Mouse (Mus musculus) hindbrain, embryonic 11.5 days (tissue): ENCODE data around the gene Ier3. TPM values are rescaled to one million over a fixed set of nuclear protein-coding genes. Genes with fewer than 3 reads are reported as not detected.
A peak's percentile ranks its signal among the peaks of the same experiment; 100 is the strongest.

Source experiments
- ATAC-seq: fragments of 200-750 bp; cut with Nextera tagmentation; 2 replicates; pipeline ENCODE4 v1.8.0; 2017; ENCODE audit warnings: mild to moderate bottlenecking, moderate TSS enrichment, moderate library complexity; ENCODE audit not compliant: low FRiP score
- DNase-seq: peaks from one replicate; pipeline ENCODE4 v3.0.0-alpha.2; 2015; ENCODE audit warnings: low spot score
- H3K27ac ChIP-seq: fragments of 300-500 bp; sonication (generic); 2 replicates; pipeline ENCODE4 v1.5.1; 2014; ENCODE audit warnings: mild to moderate bottlenecking, low read depth, low read length
- H3K27me3 ChIP-seq: fragments of 300-500 bp; sonication (generic); 2 replicates; pipeline ENCODE4 v1.6.1; 2014; ENCODE audit warnings: mild to moderate bottlenecking, low read length, moderate library complexity, mixed read lengths; ENCODE audit not compliant: control insufficient read depth, insufficient read depth
- H3K36me3 ChIP-seq: fragments of 300-500 bp; sonication (generic); 2 replicates; pipeline ENCODE4 v1.6.1; 2014; ENCODE audit warnings: mild to moderate bottlenecking, low read length, moderate library complexity, mixed read lengths; ENCODE audit not compliant: control insufficient read depth, insufficient read depth
- H3K4me1 ChIP-seq: fragments of 300-500 bp; sonication (generic); replicated peaks from 2 replicates; pipeline ENCODE4 v1.6.1; 2014; ENCODE audit warnings: low read length, mixed read lengths; ENCODE audit not compliant: control insufficient read depth, insufficient read depth
- H3K4me2 ChIP-seq: fragments of 300-500 bp; sonication (generic); replicated peaks from 2 replicates; pipeline ENCODE4 v1.6.1; 2014; ENCODE audit warnings: mild to moderate bottlenecking, low read depth, low read length
- H3K4me3 ChIP-seq: fragments of 300-500 bp; sonication (generic); 2 replicates; pipeline ENCODE4 v1.5.1; 2014; ENCODE audit warnings: low read depth, low read length
- H3K9ac ChIP-seq: fragments of 300-500 bp; sonication (generic); 2 replicates; pipeline ENCODE4 v1.6.1; 2014; ENCODE audit warnings: low read depth, low read length
- H3K9me3 ChIP-seq: fragments of 300-500 bp; sonication (generic); 2 replicates; pipeline ENCODE4 v1.6.1; 2016; ENCODE audit warnings: low read length; ENCODE audit not compliant: control insufficient read depth
- WGBS: fragments of 180-500 bp; shearing (Covaris S2); extraction: QIAGEN DNeasy Blood & Tissue Kit; methylation state at CpG from one replicate; pipeline ENCODE4 v1.1.7; 2014; 5-methylcytosine and 5-hydroxymethylcytosine counted together
- polyA plus RNA-seq: library from polyadenylated mRNA; unstranded; fragments of >200 nt; fragmentation: Nextera tagmentation; extraction: Ambion mirVana; gene quantifications from 2 replicates; pipeline ENCODE4 v1.2.1, GENCODE M21; 2014

The Ier3 gene
- polyA plus RNA-seq, 1 experiment from 2014 or later = 3.6 TPM

GRCm38 (mm10) chr17:35842006-35842405 lies 20.5 kb downstream of the Ier3 start:
- DNase-seq (no peak), ATAC-seq (no peak)
- Histone ChIP-seq H3K9ac (peak overlapping the region; percentile 64), H3K4me3 (peak overlapping the region; percentile 63), H3K9me3 (no peaks in the 10 kb centered on the region), H3K27ac (peak overlapping the region; percentile 67; the same call in 1 of the 2 replicates), H3K4me1 (0 out of 2 replicates have a peak, but pooled peaks cover 3% of the 10 kb centered on the region), H3K4me2 (peak overlapping the region; percentile 51), H3K27me3 (no peaks in the 10 kb centered on the region), H3K36me3 (peaks cover 8% of the 10 kb centered on the region; the same call in 1 of the 2 replicates)
- 14% methylated on average over 11 of the region's 11 CpGs for WGBS

GRCm38 (mm10) chr17:35843514-35843913 lies 22.0 kb downstream of the Ier3 start:
- H3K9ac ChIP-seq = no peak overlapping the region
- DNase-seq = no peak
- no peak overlapping the region for H3K4me2 ChIP-seq
- no peaks in the 10 kb centered on the region for H3K27me3 ChIP-seq
- H3K36me3 ChIP-seq = peaks cover 17% of the 10 kb centered on the region; the same call in 1 of the 2 replicates
- H3K4me1 ChIP-seq = 0 out of 2 replicates have a peak, but pooled peaks cover 3% of the 10 kb centered on the region
- 94% methylated on average over 3 of the region's 3 CpGs for WGBS
- ATAC-seq = no peak
- no peak overlapping the region for H3K27ac ChIP-seq
- no peaks in the 10 kb centered on the region for H3K9me3 ChIP-seq
- H3K4me3 ChIP-seq = no peak overlapping the region

- Histone ChIP-seq H3K4me2 (no peak overlapping the region), H3K36me3 (peaks cover 22% of the 10 kb centered on the region; the same call in 1 of the 2 replicates), H3K9me3 (no peaks in the 10 kb centered on the region), H3K4me1 (no peaks in the 10 kb centered on the region), H3K9ac (no peak overlapping the region), H3K27me3 (no peaks in the 10 kb centered on the region), H3K27ac (no peak overlapping the region), H3K4me3 (no peak overlapping the region)
- ATAC-seq (no peak), DNase-seq (no peak)
- 56% methylated on average over 1 of the region's 1 CpGs for WGBS
Measured at GRCm38 (mm10) chr17:35848112-35848511, 26.6 kb downstream of the Ier3 start.

- no peak for ATAC-seq
- H3K9ac ChIP-seq = no peak overlapping the region
Measured at GRCm38 (mm10) chr17:35850974-35851373, 29.5 kb downstream of the Ier3 start.

GRCm38 (mm10) chr17:35859371-35859770 lies 37.9 kb downstream of the Ier3 start:
- H3K36me3 ChIP-seq = 0 out of 2 replicates have a peak, but pooled peaks cover 3% of the 10 kb centered on the region
- H3K27me3 ChIP-seq = no peaks in the 10 kb centered on the region
- DNase-seq = no peak
- H3K9ac ChIP-seq = no peak overlapping the region
- no peak overlapping the region for H3K27ac ChIP-seq
- no peak for ATAC-seq
- H3K4me1 ChIP-seq = no peaks in the 10 kb centered on the region
- no peaks in the 10 kb centered on the region for H3K9me3 ChIP-seq
- H3K4me3 ChIP-seq = no peak overlapping the region
- 87% methylated on average over 1 of the region's 1 CpGs for WGBS
- no peak overlapping the region for H3K4me2 ChIP-seq

More at GRCm38 (mm10) chr17:35850974-35851373, 29.5 kb downstream of the Ier3 start:
- no peak for DNase-seq
- Histone ChIP-seq H3K4me3 (no peak overlapping the region), H3K27ac (no peak overlapping the region), H3K36me3 (peaks cover 14% of the 10 kb centered on the region; the same call in 1 of the 2 replicates), H3K9me3 (no peaks in the 10 kb centered on the region), H3K27me3 (no peaks in the 10 kb centered on the region), H3K4me2 (no peak overlapping the region), H3K4me1 (no peaks in the 10 kb centered on the region)
- WGBS = 88% methylated on average over 3 of the region's 3 CpGs

- H3K9me3 ChIP-seq = no peaks in the 10 kb centered on the region
- DNase-seq = no peak
- 58% methylated on average over 2 of the region's 2 CpGs for WGBS
Measured at GRCm38 (mm10) chr17:35859835-35860234, 38.4 kb downstream of the Ier3 start.

GRCm38 (mm10) chr17:35860831-35861197 lies 39.3 kb downstream of the Ier3 start:
- Histone ChIP-seq H3K4me2 (peak overlapping the region; percentile 64), H3K27me3 (no peaks in the 10 kb centered on the region), H3K9ac (peak overlapping the region; percentile 79), H3K9me3 (no peaks in the 10 kb centered on the region), H3K27ac (peak overlapping the region; percentile 86), H3K4me1 (no peaks in the 10 kb centered on the region), H3K36me3 (0 out of 2 replicates have a peak, but pooled peaks cover 3% of the 10 kb centered on the region), H3K4me3 (peak overlapping the region; percentile 63)
- DNase-seq (no peak), ATAC-seq (no peak)
- WGBS = 4% methylated on average over 12 of the region's 12 CpGs

More at GRCm38 (mm10) chr17:35859835-35860234, 38.4 kb downstream of the Ier3 start:
- Histone ChIP-seq H3K4me2 (no peak overlapping the region), H3K27ac (no peak overlapping the region), H3K9ac (no peak overlapping the region), H3K4me3 (no peak overlapping the region), H3K27me3 (no peaks in the 10 kb centered on the region), H3K36me3 (0 out of 2 replicates have a peak, but pooled peaks cover 3% of the 10 kb centered on the region), H3K4me1 (no peaks in the 10 kb centered on the region)
- ATAC-seq = no peak

GRCm38 (mm10) chr17:35861198-35861857 lies 39.8 kb downstream of the Ier3 start, which contains the start of gene Nrm:
Gene Nrm (plus strand): TSS chr17:35861318.
- H3K9me3 ChIP-seq = no peaks in the 10 kb centered on the region
- 0 out of 2 replicates have a peak, but pooled peaks cover 3% of the 10 kb centered on the region for H3K36me3 ChIP-seq
- peak; percentile 87 for ATAC-seq
- peak; percentile 90 for DNase-seq
- no peaks in the 10 kb centered on the region for H3K4me1 ChIP-seq
- H3K27me3 ChIP-seq = no peaks in the 10 kb centered on the region
- H3K9ac ChIP-seq = peak within 1 kb of the TSS; percentile 79
- H3K4me2 ChIP-seq = peak within 1 kb of the TSS; percentile 64
- H3K27ac ChIP-seq = peak within 1 kb of the TSS; percentile 86
- peak within 1 kb of the TSS; percentile 63 for H3K4me3 ChIP-seq
- WGBS = under 1% methylated on average over 47 of the region's 47 CpGs
